Mouse (Mus musculus): ENCODE results near the gene Zp1. TPM values are rescaled to one million over a fixed set of nuclear protein-coding genes. Genes with fewer than 3 reads are reported as not detected.

Gene Zp1
- polyA plus RNA-seq, 1 experiment from 2014 or later, result 0.56 TPM

DNA sequence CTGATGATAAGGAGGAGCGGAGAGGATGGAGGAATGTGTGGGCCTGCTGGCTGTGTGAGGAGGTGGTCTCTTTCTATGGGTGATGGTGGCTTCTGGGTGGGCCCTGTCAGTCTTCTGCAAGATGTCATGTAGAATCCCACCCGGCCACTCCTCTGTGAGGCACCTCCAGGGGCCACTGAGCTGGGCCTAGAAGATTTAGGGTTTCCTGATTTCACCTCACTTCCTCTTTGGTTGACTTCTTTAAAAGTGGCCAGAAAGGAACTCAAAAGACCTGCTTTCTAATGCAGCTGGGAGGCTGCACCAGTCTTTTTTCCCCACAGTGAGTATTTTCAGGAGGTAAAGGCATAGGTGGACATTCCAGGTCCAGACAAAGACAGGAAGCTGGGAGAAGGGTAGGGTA, 10.2 kb upstream of the Zp1 start:
- no peak overlapping the region for H3K27ac ChIP-seq (ENCODE audit: low read length)
- no peaks in the 10 kb centered on the region for H3K36me3 ChIP-seq (ENCODE audit: control insufficient read depth, insufficient read depth)
- no peak overlapping the region for H3K4me3 ChIP-seq (replicated peaks; ENCODE audit: low read length)
- no peaks in the 10 kb centered on the region for H3K9me3 ChIP-seq (ENCODE audit: control insufficient read depth, low read length)
- H3K4me1 ChIP-seq (replicated peaks; ENCODE audit: control insufficient read depth, insufficient read depth, low read length), result no peaks in the 10 kb centered on the region
- no peak for ATAC-seq
- H3K4me2 ChIP-seq (ENCODE audit: low read length), result no peak overlapping the region
- WGBS, result 88% methylated on average over 2 of the region's 2 CpGs
- H3K9ac ChIP-seq (replicated peaks; ENCODE audit: low read depth, low read length), result no peak overlapping the region
- H3K27me3 ChIP-seq (replicated peaks; ENCODE audit: control insufficient read depth, insufficient read depth, low read length), result no peaks in the 10 kb centered on the region

DNA sequence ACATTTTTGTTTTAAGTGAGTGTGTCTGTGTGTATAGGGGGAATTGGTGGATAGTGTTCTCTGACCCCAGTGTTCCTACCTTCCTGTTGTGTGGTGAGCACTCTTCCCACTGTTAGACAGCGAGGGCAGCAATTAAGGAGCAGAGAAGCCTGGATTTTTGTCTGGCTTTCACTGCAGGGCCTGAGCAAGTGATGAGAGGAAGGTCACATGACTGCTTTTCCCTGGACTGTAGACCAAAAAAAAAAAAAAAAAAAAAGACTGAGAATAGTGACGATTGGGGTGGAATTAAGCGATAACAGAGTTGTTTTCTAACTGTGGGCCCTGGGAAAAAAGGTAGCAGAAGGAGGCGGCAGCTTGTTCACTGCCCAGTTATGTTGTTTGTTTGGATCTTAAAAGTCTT, 6.2 kb upstream of the Zp1 start:
- no peaks in the 10 kb centered on the region for H3K4me1 ChIP-seq (replicated peaks; ENCODE audit: control insufficient read depth, insufficient read depth, low read length)
- H3K27me3 ChIP-seq (replicated peaks; ENCODE audit: control insufficient read depth, insufficient read depth, low read length), result no peaks in the 10 kb centered on the region
- no peaks in the 10 kb centered on the region for H3K9me3 ChIP-seq (ENCODE audit: control insufficient read depth, low read length)
- no peak overlapping the region for H3K4me3 ChIP-seq (replicated peaks; ENCODE audit: low read length)
- no peak overlapping the region for H3K9ac ChIP-seq (replicated peaks; ENCODE audit: low read depth, low read length)
- ATAC-seq, result no peak
- 35% methylated on average over 4 of the region's 4 CpGs for WGBS
- no peak overlapping the region for H3K27ac ChIP-seq (ENCODE audit: low read length)
- no peak overlapping the region for H3K4me2 ChIP-seq (ENCODE audit: low read length)
- H3K36me3 ChIP-seq (ENCODE audit: control insufficient read depth, insufficient read depth), result no peaks in the 10 kb centered on the region

- Histone ChIP-seq H3K4me2 (ENCODE audit: low read length) (no peak overlapping the region), H3K9me3 (ENCODE audit: control insufficient read depth, low read length) (no peaks in the 10 kb centered on the region), H3K4me3 (replicated peaks; ENCODE audit: low read length) (no peak overlapping the region), H3K27me3 (replicated peaks; ENCODE audit: control insufficient read depth, insufficient read depth, low read length) (no peaks in the 10 kb centered on the region), H3K36me3 (ENCODE audit: control insufficient read depth, insufficient read depth) (no peaks in the 10 kb centered on the region), H3K4me1 (replicated peaks; ENCODE audit: control insufficient read depth, insufficient read depth, low read length) (no peaks in the 10 kb centered on the region), H3K27ac (ENCODE audit: low read length) (no peak overlapping the region), H3K9ac (replicated peaks; ENCODE audit: low read depth, low read length) (no peak overlapping the region)
- no peak for ATAC-seq
- 19% methylated on average over 6 of the region's 6 CpGs for WGBS
These were observed 5.7 kb upstream of the Zp1 start for GRCm38 (mm10) chr19:10926123-10926621.

- H3K4me2 ChIP-seq (ENCODE audit: low read length), result no peak overlapping the region
- no peak overlapping the region for H3K4me3 ChIP-seq (replicated peaks; ENCODE audit: low read length)
- no peak overlapping the region for H3K9ac ChIP-seq (replicated peaks; ENCODE audit: low read depth, low read length)
- H3K4me1 ChIP-seq (replicated peaks; ENCODE audit: control insufficient read depth, insufficient read depth, low read length), result no peaks in the 10 kb centered on the region
- no peaks in the 10 kb centered on the region for H3K27me3 ChIP-seq (replicated peaks; ENCODE audit: control insufficient read depth, insufficient read depth, low read length)
- H3K27ac ChIP-seq (ENCODE audit: low read length), result no peak overlapping the region
- ATAC-seq, result no peak
- no peaks in the 10 kb centered on the region for H3K9me3 ChIP-seq (ENCODE audit: control insufficient read depth, low read length)
- 67% methylated on average over 4 of the region's 4 CpGs for WGBS
- H3K36me3 ChIP-seq (ENCODE audit: control insufficient read depth, insufficient read depth), result no peaks in the 10 kb centered on the region
These were observed 3.8 kb upstream of the Zp1 start for GRCm38 (mm10) chr19:10924220-10924619.

GRCm38 (mm10) chr19:10921058-10921457, 626 bp upstream of the Zp1 start:
- Histone ChIP-seq H3K4me2 (ENCODE audit: low read length) (no peak overlapping the region), H3K27ac (ENCODE audit: low read length) (no peak overlapping the region), H3K27me3 (replicated peaks; ENCODE audit: control insufficient read depth, insufficient read depth, low read length) (no peaks in the 10 kb centered on the region), H3K36me3 (ENCODE audit: control insufficient read depth, insufficient read depth) (no peaks in the 10 kb centered on the region), H3K4me3 (replicated peaks; ENCODE audit: low read length) (no peak overlapping the region), H3K4me1 (replicated peaks; ENCODE audit: control insufficient read depth, insufficient read depth, low read length) (no peaks in the 10 kb centered on the region), H3K9ac (replicated peaks; ENCODE audit: low read depth, low read length) (no peak overlapping the region), H3K9me3 (ENCODE audit: control insufficient read depth, low read length) (no peaks in the 10 kb centered on the region)
- ATAC-seq, result no peak
- 81% methylated on average over 3 of the region's 3 CpGs for WGBS

GRCm38 (mm10) chr19:10918321-10918991, 2.0 kb downstream of the Zp1 start:
- H3K4me3 ChIP-seq (replicated peaks; ENCODE audit: low read length), result no peak overlapping the region
- H3K27me3 ChIP-seq (replicated peaks; ENCODE audit: control insufficient read depth, insufficient read depth, low read length), result no peaks in the 10 kb centered on the region
- H3K4me2 ChIP-seq (ENCODE audit: low read length), result no peak overlapping the region
- 90% methylated on average over 10 of the region's 10 CpGs for WGBS
- H3K9me3 ChIP-seq (ENCODE audit: control insufficient read depth, low read length), result no peaks in the 10 kb centered on the region
- H3K27ac ChIP-seq (ENCODE audit: low read length), result no peak overlapping the region
- H3K4me1 ChIP-seq (replicated peaks; ENCODE audit: control insufficient read depth, insufficient read depth, low read length), result no peaks in the 10 kb centered on the region
- H3K36me3 ChIP-seq (ENCODE audit: control insufficient read depth, insufficient read depth), result no peaks in the 10 kb centered on the region
- no peak overlapping the region for H3K9ac ChIP-seq (replicated peaks; ENCODE audit: low read depth, low read length)
- ATAC-seq, result peak; percentile 63

DNA sequence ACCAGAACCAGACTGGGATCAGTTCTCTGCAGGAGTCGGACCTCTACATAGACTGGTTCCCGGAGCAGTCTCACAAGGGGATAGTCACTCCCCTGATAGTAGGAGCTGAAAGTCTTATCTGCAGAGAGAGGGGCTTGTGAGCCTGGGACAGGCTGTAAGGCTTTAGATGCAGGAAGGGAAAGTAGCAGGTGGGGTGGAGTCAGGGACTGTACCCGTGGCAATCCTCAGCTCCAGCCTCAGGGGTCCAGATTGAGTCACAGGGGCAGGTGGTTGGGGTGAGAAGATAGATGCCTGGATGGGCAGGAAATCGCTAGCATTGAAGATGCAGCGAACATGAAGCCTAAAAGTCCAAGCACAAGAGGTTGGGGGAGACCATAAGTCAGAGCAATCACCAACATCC, 3.9 kb downstream of the Zp1 start:
- Histone ChIP-seq H3K9ac (replicated peaks; ENCODE audit: low read depth, low read length) (no peak overlapping the region), H3K36me3 (ENCODE audit: control insufficient read depth, insufficient read depth) (no peaks in the 10 kb centered on the region), H3K4me3 (replicated peaks; ENCODE audit: low read length) (no peak overlapping the region), H3K27me3 (replicated peaks; ENCODE audit: control insufficient read depth, insufficient read depth, low read length) (no peaks in the 10 kb centered on the region), H3K9me3 (ENCODE audit: control insufficient read depth, low read length) (no peaks in the 10 kb centered on the region), H3K4me2 (ENCODE audit: low read length) (no peak overlapping the region), H3K4me1 (replicated peaks; ENCODE audit: control insufficient read depth, insufficient read depth, low read length) (no peaks in the 10 kb centered on the region), H3K27ac (ENCODE audit: low read length) (no peak overlapping the region)
- ATAC-seq, result no peak
- WGBS, result 65% methylated on average over 5 of the region's 5 CpGs

- Histone ChIP-seq H3K4me2 (ENCODE audit: low read length) (no peak overlapping the region), H3K9me3 (ENCODE audit: control insufficient read depth, low read length) (no peaks in the 10 kb centered on the region), H3K4me3 (replicated peaks; ENCODE audit: low read length) (no peak overlapping the region), H3K9ac (replicated peaks; ENCODE audit: low read depth, low read length) (no peak overlapping the region), H3K36me3 (ENCODE audit: control insufficient read depth, insufficient read depth) (no peaks in the 10 kb centered on the region), H3K27ac (ENCODE audit: low read length) (no peak overlapping the region), H3K4me1 (replicated peaks; ENCODE audit: control insufficient read depth, insufficient read depth, low read length) (no peaks in the 10 kb centered on the region), H3K27me3 (replicated peaks; ENCODE audit: control insufficient read depth, insufficient read depth, low read length) (no peaks in the 10 kb centered on the region)
- 77% methylated on average over 2 of the region's 2 CpGs for WGBS
- no peak for ATAC-seq
These were observed 5.6 kb downstream of the Zp1 start for GRCm38 (mm10) chr19:10914870-10915269.

- WGBS, result 78% methylated on average over 7 of the region's 7 CpGs
- Histone ChIP-seq H3K4me1 (replicated peaks; ENCODE audit: control insufficient read depth, insufficient read depth, low read length) (no peaks in the 10 kb centered on the region), H3K36me3 (ENCODE audit: control insufficient read depth, insufficient read depth) (no peaks in the 10 kb centered on the region), H3K4me3 (replicated peaks; ENCODE audit: low read length) (no peak overlapping the region), H3K4me2 (ENCODE audit: low read length) (no peak overlapping the region), H3K9ac (replicated peaks; ENCODE audit: low read depth, low read length) (no peak overlapping the region), H3K27ac (ENCODE audit: low read length) (no peak overlapping the region), H3K27me3 (replicated peaks; ENCODE audit: control insufficient read depth, insufficient read depth, low read length) (no peaks in the 10 kb centered on the region), H3K9me3 (ENCODE audit: control insufficient read depth, low read length) (no peaks in the 10 kb centered on the region)
- ATAC-seq, result no peak
These were observed 6.1 kb downstream of the Zp1 start for GRCm38 (mm10) chr19:10914291-10914690.

All from forebrain, embryonic 16.5 days (tissue).